Mouse (Mus musculus) adrenal gland, postnatal 4 days (tissue): ENCODE results near the gene Scd4. TPM values are rescaled to one million over a fixed set of nuclear protein-coding genes. Genes with fewer than 3 reads are reported as not detected.
"Not testable (repeated sequence)": the region's sequence is repeated elsewhere in the genome, so short reads cannot be mapped to it uniquely, and the experiment has no call there.

Experiments
- DNase-seq, 2 experiments: peaks; one replicate each; pipeline ENCODE4 v3.0.0; 2021 to 2022; ENCODE audit warnings: low spot score in 2 of 2, mixed read lengths in 2 of 2
- total RNA-seq, 2 experiments: library from RNA; stranded (reverse); gene quantifications; 2 replicates each; pipeline ENCODE4 v1.2.3; 2021

Scd4 gene
- total RNA-seq, 2 experiments from 2014 or later, result 2.0 to 2.2 TPM

DNA sequence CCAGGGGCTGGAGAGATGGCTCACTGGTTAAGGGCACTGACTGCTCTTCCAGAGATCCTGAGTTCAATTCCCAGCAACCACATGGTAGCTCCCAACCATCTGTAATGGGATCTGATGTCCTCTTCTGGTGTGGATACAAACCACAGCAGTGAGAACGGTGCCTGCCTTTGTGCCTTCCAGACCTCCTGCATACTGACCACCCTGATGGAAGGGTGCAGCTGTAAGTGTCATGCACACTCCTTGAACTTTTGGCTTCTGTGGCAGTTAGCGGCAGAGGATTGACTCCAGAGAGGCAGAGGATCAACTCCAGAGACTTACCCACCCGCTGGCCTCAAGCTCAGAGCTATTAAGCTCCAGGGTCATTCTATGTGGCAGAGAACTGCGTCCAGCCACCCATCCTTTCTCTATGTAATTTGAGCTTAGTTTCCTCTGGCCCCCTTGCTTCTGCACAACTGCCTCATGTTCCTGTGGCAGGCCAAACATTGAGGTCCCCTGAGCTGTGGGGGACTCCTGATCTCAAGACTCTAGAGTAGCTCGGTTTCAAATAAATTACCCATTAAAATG, 16.1 kb upstream of the Scd4 start:
- DNase-seq, result no peak

DNA sequence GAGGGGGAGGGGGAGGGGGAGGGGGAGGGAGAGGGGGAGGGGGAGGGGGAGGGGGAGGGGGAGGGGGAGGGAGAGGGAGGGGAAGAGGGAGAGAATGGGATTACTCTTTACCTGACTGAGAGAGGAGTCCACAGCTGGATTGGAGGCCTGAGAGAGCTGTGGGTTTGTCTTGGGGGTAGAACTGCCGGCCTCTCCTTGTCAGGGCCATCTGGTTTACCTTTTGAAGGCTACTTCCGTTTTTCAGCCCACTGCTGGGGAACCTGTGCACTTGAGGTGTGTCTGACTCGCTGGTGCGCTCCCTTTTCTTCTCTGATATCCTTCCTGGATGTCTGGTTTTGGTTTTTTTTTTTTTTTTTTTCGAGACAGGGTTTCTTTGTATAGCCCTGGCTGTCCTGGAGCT, 15.5 kb upstream of the Scd4 start:
- no peak for DNase-seq

DNA sequence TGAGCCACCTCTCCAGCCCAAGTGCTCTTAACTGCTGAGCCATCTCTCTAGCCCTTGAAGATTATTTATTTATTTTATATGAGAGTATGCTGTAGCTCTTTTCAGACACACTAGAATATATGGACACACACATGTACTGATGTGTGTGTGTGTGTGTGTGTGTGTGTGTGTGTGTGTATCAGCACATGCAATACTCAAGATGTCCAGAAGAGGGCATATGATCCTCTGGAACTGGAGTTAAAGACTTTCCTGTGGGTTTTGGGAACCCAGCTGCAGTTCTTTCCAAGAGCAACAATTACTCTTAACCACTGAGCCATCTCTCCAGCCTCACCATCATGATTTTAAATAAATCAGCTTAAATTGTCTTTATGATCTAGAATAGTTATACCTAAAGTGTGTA, 14.3 kb upstream of the Scd4 start:
- DNase-seq, result no peak

DNA sequence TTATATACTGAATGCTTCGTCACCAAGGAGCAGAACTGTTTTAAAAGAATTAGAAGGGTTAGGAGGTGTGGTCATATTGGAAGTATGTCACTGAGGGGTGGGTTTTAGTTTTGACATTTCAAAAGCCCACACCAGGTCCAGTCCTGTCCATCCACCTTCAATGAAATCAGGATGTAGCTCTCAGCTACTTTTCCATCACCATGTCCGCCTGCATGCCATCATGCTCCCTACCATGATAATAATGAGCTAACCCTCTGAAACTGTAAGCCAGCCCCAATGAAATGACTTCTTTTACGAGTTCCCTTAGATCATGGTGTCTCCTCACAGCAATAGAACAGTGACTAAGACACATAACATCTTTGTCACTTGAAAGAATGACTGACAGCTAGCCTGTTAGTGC, 12.6 kb upstream of the Scd4 start:
- DNase-seq, result no peak

DNA sequence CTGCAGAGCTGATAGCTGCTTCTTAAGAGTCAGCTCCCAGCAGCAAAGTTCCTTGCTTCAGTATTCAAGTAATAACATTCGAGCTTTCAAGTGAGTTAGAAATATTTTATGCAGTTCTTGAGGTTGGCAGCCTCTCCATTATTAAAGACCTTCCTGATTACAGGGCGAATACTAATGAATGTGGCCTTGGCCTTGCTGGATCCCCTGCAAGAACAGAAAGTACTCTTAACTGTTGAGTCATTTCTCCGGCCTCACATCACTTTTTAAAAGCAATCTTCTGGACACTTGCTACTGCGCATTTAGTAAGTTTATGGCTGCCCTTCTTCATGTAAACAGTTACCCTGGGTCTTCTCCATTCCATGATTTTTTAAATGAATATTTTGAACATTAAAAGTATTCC, 11.7 kb upstream of the Scd4 start:
- no peak for DNase-seq

DNA sequence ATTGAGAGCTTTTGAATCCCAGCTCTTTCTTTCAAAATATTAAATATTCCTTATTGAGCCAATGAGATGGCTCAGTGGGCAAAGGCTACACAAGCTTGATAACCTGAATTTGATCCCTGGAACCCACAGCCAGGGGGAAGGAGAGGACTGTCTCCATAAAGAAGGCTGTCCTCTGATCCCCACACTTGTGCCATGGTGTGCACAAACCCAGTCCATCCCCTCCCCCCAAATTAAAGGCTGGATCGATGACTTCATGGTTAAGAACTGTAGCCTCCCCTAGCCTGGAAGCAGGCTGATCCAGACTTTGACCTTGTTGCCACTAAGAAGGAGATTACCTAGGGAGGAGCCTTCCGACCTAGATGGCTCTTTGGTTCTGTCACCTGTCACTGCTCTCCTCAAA, 11.3 kb upstream of the Scd4 start:
- DNase-seq, result no peak

DNA sequence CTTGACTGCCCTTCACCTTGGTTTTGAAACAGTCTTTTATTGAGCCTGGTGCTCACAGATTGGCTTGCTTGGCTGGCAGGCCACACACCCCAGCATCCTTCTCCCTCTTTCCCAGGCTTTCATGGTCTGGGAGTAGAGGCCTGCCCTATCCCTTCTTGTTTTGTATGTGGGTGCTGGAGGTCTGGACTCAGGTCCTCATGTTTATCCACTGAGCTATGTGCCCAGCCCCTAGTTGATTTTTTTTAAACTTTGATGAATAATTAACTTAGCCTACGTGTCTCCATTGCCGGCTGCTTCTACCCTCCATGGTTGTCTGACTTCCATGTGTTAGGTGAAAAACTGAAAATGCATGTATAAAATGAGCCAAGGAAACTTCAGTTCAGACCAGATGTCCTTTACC, 3.3 kb upstream of the Scd4 start:
- no peak for DNase-seq

DNA sequence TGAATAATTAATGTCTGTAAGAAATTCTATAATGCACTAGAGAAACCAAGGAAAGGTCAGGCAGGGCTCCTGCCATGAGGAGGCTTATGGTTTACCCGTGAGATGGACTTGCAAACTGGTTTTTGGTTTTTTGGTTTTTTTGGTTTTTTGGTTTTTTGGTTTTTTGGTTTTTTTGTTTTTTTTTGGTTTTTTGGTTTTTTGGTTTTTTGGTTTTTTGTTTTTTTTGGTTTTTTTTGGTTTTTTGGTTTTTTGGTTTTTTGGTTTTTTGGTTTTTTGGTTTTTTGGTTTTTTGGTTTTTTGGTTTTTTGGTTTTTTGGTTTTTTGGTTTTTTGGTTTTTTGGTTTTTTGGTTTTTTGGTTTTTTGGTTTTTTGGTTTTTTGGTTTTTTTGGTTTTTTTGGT, 1.8 kb upstream of the Scd4 start:
- DNase-seq, result not testable (repeated sequence)

DNA sequence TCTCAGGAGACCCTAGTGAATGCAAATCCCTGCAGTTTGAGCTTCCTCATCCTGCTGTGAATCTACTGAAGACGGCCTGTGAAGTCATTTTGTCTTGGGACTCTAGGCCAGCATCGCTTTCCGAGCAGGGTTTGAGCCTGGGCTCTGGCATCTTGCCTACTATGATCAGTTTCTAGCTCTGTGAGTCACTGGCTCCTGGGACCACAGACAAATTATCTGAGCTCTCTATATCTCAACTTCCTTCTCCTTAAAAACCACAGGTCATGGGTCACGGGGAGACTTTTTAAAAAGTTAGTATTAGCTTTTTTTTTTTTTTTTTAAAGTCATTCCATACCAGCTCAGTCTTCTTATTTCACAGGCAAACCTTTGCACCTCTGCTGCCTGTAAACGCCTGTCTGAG, 981 bp upstream of the Scd4 start:
- no peak for DNase-seq

DNA sequence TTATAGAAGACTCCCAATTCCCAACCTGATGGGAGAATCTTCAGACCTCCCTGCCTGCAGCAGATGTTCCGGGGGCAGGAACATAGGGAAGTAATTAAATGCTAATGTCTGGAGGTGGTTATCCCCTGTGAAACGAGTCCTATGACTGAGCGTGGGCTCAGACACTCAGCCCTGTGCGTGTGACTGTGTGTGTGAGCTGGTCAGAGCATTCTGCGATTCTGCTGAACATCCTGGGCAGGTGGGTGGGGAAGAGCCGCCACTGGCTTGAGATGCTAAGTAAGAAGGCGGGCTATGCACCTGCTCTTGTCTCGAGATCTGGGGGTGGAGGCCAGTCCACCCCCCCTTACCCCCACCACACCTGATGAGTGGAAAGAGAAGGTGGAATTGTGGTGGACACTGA, 566 bp upstream of the Scd4 start:
- no peak for DNase-seq

DNA sequence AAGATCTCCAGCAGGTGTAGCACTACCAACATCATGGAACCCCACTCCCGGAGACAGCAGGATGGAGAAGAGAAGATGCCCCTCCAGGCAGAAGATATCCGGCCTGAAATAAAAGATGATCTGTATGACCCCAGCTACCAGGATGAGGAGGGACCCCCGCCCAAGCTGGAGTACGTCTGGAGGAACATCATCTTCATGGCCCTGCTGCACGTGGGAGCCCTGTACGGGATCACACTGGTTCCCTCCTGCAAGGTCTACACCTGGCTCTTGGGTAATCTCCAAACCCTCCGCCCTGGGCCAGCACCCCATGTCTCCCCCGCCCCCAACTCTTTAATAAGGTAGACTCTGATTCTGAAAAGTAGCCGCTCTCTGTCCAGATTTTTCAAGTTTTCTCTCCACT, 1.1 kb downstream of the Scd4 start:
- DNase-seq, result no peak

DNA sequence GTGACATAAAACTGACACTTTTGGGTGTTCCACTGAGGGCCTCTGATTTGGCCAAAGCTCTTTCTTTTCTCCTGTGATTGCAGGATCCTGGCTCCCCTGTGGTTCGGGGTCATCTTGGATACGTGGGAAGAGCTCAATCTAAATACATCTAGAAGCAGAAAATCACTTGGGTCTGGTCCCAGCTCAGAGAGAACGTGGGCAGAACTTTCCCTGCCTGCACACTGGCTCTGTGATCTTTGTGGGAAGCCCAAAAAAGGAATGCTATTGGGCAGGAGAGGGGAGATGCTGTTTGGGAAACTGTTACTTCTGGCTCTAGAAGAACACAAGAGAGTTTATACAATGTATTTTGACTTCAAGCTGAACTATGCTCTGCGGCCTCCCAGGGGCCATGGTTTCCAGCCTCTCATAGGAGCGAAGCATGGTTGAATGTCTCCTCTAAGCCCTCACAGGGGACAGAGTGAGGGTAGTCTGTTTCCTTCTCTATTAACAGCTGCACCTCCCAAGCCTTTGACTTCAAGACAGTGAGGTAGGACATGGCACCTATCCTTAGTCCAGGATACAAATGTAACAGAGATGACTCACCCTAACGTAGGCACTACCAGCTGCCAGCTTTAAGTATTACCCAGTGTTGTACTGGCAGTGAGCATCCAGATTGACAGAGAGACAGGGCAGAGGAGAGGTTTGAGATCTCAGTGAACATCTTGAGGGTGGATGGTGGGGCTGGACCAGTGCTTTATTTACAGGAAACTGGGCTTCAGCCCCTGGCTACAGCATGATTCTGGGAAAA, 3.2 kb downstream of the Scd4 start:
- DNase-seq, result no peak

DNA sequence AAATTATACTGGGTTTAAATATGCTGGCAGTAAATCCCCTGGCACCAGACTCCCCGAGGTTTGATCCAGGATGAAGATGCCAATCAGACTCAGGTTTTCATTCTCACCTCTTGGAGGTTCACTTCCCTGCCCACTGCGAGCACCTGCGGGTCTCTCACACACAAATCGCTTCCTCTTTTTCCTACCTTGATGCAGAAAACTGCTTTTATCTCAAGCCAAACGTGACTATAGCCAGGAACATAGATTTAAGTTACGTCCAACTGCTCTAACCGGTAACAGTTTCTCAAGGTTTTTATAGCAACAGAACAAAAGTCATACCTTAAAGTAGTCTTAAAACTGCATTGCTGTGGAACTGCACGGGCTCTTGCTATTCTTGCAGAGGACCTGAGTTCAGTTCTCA, 16.8 kb downstream of the Scd4 start:
- DNase-seq, result no peak

DNA sequence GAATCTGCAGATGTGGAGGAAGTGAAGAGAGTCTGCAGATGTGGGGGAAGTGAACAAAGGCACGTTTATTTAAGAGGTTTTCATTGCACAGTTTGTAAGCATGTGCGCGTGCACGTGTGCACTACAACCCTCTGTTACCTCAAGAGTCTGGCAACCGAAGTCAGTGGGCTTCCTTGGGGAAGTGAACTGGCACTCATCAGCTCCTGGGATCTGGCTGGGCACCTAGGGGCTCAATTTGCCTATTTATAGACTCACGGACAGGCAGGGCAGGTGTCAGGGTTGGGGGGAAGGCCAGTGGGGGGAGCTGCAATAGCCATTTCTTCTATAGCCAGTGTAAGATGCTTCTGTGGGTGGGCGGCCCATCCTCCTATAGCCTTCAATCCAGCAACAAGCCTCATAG, 18.9 kb downstream of the Scd4 start:
- DNase-seq, result no peak

DNA sequence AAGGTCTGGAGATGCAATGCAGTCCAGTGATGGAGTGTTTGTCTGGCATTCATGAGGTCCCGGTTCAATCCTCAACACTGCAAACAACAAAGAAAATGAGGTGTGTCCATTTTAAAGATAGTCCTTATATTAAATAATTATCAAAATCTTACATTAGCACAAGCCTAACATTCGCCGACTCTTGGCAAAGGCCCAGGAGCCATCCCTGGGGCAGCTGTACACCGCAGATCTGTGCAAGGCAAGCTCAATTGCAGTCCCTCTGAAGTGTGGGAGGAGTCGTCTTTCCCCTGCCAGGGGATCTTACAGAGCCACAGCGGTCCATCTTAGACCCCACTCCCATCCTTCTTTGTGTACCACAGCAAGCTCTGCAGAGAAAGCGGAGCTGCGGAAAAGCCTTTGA, 25.8 kb downstream of the Scd4 start:
- no peak for DNase-seq

DNA sequence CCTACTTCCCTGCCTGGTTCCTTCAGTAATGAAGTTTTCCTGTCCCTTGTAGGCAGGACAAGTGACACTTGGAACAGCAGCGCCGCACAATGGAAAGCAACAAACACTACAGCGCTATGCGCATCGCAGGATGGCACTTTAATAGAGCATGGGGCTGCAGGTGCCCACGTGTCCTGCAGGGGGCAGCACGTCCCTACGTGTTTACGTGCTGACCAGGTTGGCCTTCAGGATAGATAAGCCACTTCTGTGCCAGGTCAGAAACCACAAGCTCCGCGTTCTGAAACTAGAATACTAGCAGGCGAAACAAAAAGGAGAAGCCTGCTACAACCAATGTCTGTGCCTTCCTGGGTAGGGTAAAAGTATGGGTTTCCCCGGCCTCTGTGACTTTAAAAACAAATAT, 30.6 kb downstream of the Scd4 start:
- peak; percentile 50 to 69 for DNase-seq

DNA sequence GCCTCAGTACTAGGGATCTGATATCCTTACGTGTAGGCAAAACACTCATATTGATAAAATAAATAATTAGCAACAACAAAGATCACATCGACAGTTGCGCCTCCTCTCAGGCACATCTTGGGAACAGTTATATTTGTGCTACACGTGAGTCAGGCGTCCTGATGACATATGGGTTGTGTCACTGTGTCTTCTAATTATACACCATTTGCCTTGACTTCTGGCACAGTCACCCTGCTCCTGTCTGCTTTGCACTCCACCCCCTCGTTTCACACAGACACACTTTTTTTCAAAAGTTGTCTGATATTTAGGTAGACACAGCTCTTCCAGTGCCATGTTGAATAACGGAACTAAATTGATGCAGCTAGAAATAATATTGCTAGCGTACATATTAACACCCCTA, 31.1 kb downstream of the Scd4 start:
- DNase-seq, result no peak

DNA sequence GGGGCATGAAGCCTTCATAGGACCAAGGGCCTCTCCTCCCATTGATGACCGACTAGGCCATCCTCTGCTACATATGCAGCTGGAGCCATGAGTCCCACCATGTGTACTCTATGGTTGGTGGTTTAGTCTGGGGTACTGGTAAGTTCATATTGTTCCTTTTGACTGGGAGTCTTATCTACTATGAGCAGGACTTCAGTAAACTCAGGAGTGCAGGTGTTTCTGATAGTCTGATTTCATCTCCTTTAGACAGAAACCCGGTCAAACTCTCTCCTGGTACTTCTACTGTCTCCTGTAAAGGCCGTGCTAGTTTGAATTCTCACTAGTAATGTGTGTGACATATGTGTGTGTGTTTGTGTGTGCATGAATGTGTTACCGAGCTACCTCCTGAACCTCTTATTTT, 32.8 kb downstream of the Scd4 start:
- DNase-seq, result no peak

DNA sequence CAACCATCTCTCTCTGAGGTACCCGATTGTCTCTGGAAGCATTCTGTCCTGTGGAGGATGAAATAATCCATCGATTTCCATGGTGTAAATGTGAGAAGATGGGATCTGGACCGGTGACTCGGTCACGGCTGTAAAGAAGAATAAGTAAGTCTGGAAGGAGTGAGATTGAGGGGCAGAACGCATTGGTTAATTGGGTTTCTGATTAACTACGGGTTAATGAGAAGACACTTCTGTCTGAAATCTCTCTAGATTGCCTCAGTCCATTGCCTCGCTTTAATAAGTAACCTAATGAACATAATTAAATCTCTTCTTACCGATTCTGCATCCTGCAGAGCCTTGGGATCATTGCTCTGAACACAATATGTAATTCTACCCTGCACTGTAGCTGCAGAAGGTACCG, 34.2 kb downstream of the Scd4 start:
- DNase-seq, result not testable (repeated sequence)

DNA sequence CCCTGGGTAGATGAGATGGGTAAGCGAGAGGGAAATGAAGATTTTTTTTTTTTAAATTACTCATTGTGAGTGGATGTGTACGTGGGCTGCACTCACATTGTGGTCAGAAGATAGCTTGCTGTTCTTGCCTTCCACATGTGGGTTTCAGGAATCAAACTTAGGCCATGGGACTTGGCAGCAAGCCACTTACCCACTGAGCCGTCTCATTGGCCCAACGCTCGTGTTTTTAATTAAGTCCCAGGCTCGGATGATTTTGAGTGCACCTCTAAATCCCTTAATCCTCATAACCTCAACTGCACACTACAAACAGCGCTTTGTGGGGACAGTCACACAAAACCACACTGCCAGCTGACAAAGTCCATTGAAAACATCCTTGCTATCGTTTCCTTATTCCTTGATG, 36.5 kb downstream of the Scd4 start:
- no peak for DNase-seq

DNA sequence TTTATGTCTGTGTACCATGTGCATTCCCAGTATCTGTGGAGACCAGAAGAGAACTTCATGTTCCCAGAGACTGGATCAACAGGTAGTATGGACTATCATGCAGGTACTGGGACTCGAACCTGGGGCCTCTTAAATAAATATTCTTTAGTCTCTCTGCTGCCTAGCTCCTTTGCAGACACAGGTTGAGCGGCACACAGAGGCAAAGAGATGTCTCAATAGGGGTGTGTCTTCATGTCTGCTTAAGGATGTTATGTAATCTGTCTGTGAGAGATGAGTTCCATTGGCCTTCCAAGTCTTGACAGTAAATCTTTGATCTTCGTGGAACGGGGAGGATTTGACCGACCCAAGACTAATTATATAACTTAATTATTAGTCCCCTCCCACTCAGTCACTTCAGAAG, 37.3 kb downstream of the Scd4 start:
- DNase-seq, result no peak

DNA sequence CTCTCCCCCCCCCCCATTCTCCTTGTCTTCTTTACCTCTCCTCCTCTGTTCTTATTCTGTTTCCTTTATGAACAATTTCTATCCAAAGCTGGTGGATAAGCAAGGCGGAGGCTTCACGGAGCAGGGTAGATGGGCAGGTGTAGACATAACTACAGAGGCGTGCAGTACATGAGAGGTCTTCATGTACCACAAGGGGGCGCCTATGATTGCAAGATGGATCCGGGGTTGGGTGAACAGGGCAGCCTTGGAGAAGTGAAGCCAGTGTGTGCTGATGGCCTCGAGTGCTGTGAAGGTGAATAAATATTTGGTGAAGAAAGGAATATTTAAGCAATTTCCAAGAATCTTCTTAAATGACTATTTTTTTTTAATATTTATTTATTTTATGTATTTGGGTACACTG, 40.1 kb downstream of the Scd4 start:
- DNase-seq, result peak; percentile 41 to 69

DNA sequence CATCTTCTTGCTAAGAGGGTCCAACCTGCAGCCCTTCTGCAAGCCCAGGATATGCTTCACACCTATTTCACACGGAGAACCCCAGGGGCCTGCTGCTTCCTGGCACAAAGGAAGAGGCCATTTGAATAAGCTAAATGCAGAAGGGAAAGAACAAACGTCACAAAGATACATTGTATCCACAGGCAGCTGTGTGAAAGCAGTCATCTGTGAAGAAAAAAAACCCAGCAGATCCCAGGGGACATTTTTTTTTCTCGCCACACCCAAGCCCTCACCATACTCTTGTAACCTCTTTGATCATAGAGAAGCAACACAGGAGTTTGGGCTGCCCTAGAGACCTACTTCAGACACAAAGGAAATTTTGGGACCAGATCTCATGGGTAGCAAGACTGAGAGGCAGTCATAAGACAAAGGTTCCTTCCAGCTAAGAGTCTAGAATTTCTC, 43.6 kb downstream of the Scd4 start:
- no peak for DNase-seq
